Mouse (Mus musculus) liver, postnatal 0 days (tissue): ENCODE results near the gene Zfp668.

Experiments
- CTCF ChIP-seq: sonication (generic); IDR thresholded peaks from 2 replicates; pipeline ENCODE4 v1.5.1; 2016; ENCODE audit warnings: antibody characterized with exemption, low read depth
- EP300 ChIP-seq: IDR thresholded peaks from 2 replicates; pipeline ENCODE4 v1.6.1; 2016; ENCODE audit warnings: antibody characterized with exemption, low read depth, mild to moderate bottlenecking

GRCm38 (mm10) chr7:127874812-127875626, 1.6 kb downstream of the Zfp668 start:
- TF ChIP-seq EP300 (no peak), CTCF (no peak)
